Mouse (Mus musculus): Measurements from ENCODE around the gene Ppp1r13l.

The Ppp1r13l gene

GRCm38 (mm10) chr7:19350221-19350620, 9.3 kb upstream of the Ppp1r13l start:
- TF ChIP-seq NANOG (IDR thresholded peaks at IDR 0.05; ENCODE audit: borderline replicate concordance, low read length) (no peak), CTCF (conservative IDR thresholded peaks at IDR 0.05; ENCODE audit: low read length) (no peak), POU5F1 (IDR thresholded peaks at IDR 0.05; ENCODE audit: borderline replicate concordance, low read length) (no peak)
- Histone ChIP-seq H3K4me1 (replicated peaks; ENCODE audit: low read depth, low read length) (peaks cover 52% of the 10 kb centered on the region), H3K4me3 (replicated peaks; ENCODE audit: low read length) (no peak overlapping the region), H3K27me3 (ENCODE audit: insufficient read depth, low read length) (no peaks in the 10 kb centered on the region), H3K36me3 (ENCODE audit: insufficient read depth, low read length) (peaks cover 65% of the 10 kb centered on the region), H3K9me3 (ENCODE audit: low read length) (no peaks in the 10 kb centered on the region)

- no peaks in the 10 kb centered on the region for H3K27me3 ChIP-seq (ENCODE audit: insufficient read depth, low read length)
- no peaks in the 10 kb centered on the region for H3K9me3 ChIP-seq (ENCODE audit: low read length)
- peaks cover 54% of the 10 kb centered on the region for H3K4me1 ChIP-seq (replicated peaks; ENCODE audit: low read depth, low read length)
- TF ChIP-seq CTCF (conservative IDR thresholded peaks at IDR 0.05; ENCODE audit: low read length), result no peak
- TF ChIP-seq NANOG (IDR thresholded peaks at IDR 0.05; ENCODE audit: borderline replicate concordance, low read length), result no peak
- no peak for TF ChIP-seq POU5F1 (IDR thresholded peaks at IDR 0.05; ENCODE audit: borderline replicate concordance, low read length)
- no peak overlapping the region for H3K4me3 ChIP-seq (replicated peaks; ENCODE audit: low read length)
- H3K36me3 ChIP-seq (ENCODE audit: insufficient read depth, low read length), result peaks cover 77% of the 10 kb centered on the region
Observed at GRCm38 (mm10) chr7:19354991-19355390, 4.6 kb upstream of the Ppp1r13l start.

- TF ChIP-seq CTCF (conservative IDR thresholded peaks at IDR 0.05; ENCODE audit: low read length) (no peak), POU5F1 (IDR thresholded peaks at IDR 0.05; ENCODE audit: borderline replicate concordance, low read length) (no peak), NANOG (IDR thresholded peaks at IDR 0.05; ENCODE audit: borderline replicate concordance, low read length) (no peak)
- peaks cover 55% of the 10 kb centered on the region for H3K4me1 ChIP-seq (replicated peaks; ENCODE audit: low read depth, low read length)
- H3K4me3 ChIP-seq (replicated peaks; ENCODE audit: low read length), result peak overlapping the region; percentile 41
- H3K36me3 ChIP-seq (ENCODE audit: insufficient read depth, low read length), result peaks cover 67% of the 10 kb centered on the region
- H3K9me3 ChIP-seq (ENCODE audit: low read length), result no peaks in the 10 kb centered on the region
- no peaks in the 10 kb centered on the region for H3K27me3 ChIP-seq (ENCODE audit: insufficient read depth, low read length)
Observed at GRCm38 (mm10) chr7:19356311-19356710, 3.2 kb upstream of the Ppp1r13l start.

GRCm38 (mm10) chr7:19357381-19358375, 1.9 kb upstream of the Ppp1r13l start:
- Histone ChIP-seq H3K36me3 (ENCODE audit: insufficient read depth, low read length) (peaks cover 54% of the 10 kb centered on the region), H3K4me1 (replicated peaks; ENCODE audit: low read depth, low read length) (peaks cover 69% of the 10 kb centered on the region), H3K9me3 (ENCODE audit: low read length) (no peaks in the 10 kb centered on the region), H3K4me3 (replicated peaks; ENCODE audit: low read length) (peak overlapping the region; percentile 94), H3K27me3 (ENCODE audit: insufficient read depth, low read length) (no peaks in the 10 kb centered on the region)
- no peak for TF ChIP-seq POU5F1 (IDR thresholded peaks at IDR 0.05; ENCODE audit: borderline replicate concordance, low read length)
- no peak for TF ChIP-seq NANOG (IDR thresholded peaks at IDR 0.05; ENCODE audit: borderline replicate concordance, low read length)
- no peak for TF ChIP-seq CTCF (conservative IDR thresholded peaks at IDR 0.05; ENCODE audit: low read length)

GRCm38 (mm10) chr7:19358634-19359033, 915 bp upstream of the Ppp1r13l start:
- Histone ChIP-seq H3K4me1 (replicated peaks; ENCODE audit: low read depth, low read length) (peaks cover 78% of the 10 kb centered on the region), H3K36me3 (ENCODE audit: insufficient read depth, low read length) (peaks cover 49% of the 10 kb centered on the region), H3K27me3 (ENCODE audit: insufficient read depth, low read length) (no peaks in the 10 kb centered on the region), H3K9me3 (ENCODE audit: low read length) (no peaks in the 10 kb centered on the region), H3K4me3 (replicated peaks; ENCODE audit: low read length) (peak overlapping the region; percentile 94)
- TF ChIP-seq CTCF (conservative IDR thresholded peaks at IDR 0.05; ENCODE audit: low read length), result no peak
- no peak for TF ChIP-seq POU5F1 (IDR thresholded peaks at IDR 0.05; ENCODE audit: borderline replicate concordance, low read length)

- TF ChIP-seq CTCF (conservative IDR thresholded peaks at IDR 0.05; ENCODE audit: low read length) (no peak), POU5F1 (IDR thresholded peaks at IDR 0.05; ENCODE audit: borderline replicate concordance, low read length) (no peak), NANOG (IDR thresholded peaks at IDR 0.05; ENCODE audit: borderline replicate concordance, low read length) (no peak)
- H3K4me3 ChIP-seq (replicated peaks; ENCODE audit: low read length), result peak overlapping the region; percentile 94
Observed at GRCm38 (mm10) chr7:19359892-19360641, 518 bp downstream of the Ppp1r13l start.

GRCm38 (mm10) chr7:19360944-19361343, 1.4 kb downstream of the Ppp1r13l start:
- Histone ChIP-seq H3K9me3 (ENCODE audit: low read length) (no peaks in the 10 kb centered on the region), H3K4me3 (replicated peaks; ENCODE audit: low read length) (peak overlapping the region; percentile 94), H3K4me1 (replicated peaks; ENCODE audit: low read depth, low read length) (peaks cover 75% of the 10 kb centered on the region), H3K27me3 (ENCODE audit: insufficient read depth, low read length) (no peaks in the 10 kb centered on the region), H3K36me3 (ENCODE audit: insufficient read depth, low read length) (peaks cover 36% of the 10 kb centered on the region)
- TF ChIP-seq NANOG (IDR thresholded peaks at IDR 0.05; ENCODE audit: borderline replicate concordance, low read length), result no peak

More at GRCm38 (mm10) chr7:19359892-19360641, 518 bp downstream of the Ppp1r13l start:
- Histone ChIP-seq H3K4me1 (replicated peaks; ENCODE audit: low read depth, low read length) (peaks cover 77% of the 10 kb centered on the region), H3K36me3 (ENCODE audit: insufficient read depth, low read length) (peaks cover 43% of the 10 kb centered on the region), H3K27me3 (ENCODE audit: insufficient read depth, low read length) (no peaks in the 10 kb centered on the region), H3K9me3 (ENCODE audit: low read length) (no peaks in the 10 kb centered on the region)

- peaks cover 68% of the 10 kb centered on the region for H3K4me1 ChIP-seq (replicated peaks; ENCODE audit: low read depth, low read length)
- TF ChIP-seq NANOG (IDR thresholded peaks at IDR 0.05; ENCODE audit: borderline replicate concordance, low read length) (no peak), CTCF (conservative IDR thresholded peaks at IDR 0.05; ENCODE audit: low read length) (peak; percentile 91)
- peak overlapping the region; percentile 94 for H3K4me3 ChIP-seq (replicated peaks; ENCODE audit: low read length)
- peaks cover 29% of the 10 kb centered on the region for H3K36me3 ChIP-seq (ENCODE audit: insufficient read depth, low read length)
- H3K27me3 ChIP-seq (ENCODE audit: insufficient read depth, low read length), result no peaks in the 10 kb centered on the region
- H3K9me3 ChIP-seq (ENCODE audit: low read length), result no peaks in the 10 kb centered on the region
Observed at GRCm38 (mm10) chr7:19361720-19362119, 2.2 kb downstream of the Ppp1r13l start.

All from E14TG2a.4 (cell line).